Mouse (Mus musculus): ENCODE results near the gene Brox.

Gene Brox

DNA sequence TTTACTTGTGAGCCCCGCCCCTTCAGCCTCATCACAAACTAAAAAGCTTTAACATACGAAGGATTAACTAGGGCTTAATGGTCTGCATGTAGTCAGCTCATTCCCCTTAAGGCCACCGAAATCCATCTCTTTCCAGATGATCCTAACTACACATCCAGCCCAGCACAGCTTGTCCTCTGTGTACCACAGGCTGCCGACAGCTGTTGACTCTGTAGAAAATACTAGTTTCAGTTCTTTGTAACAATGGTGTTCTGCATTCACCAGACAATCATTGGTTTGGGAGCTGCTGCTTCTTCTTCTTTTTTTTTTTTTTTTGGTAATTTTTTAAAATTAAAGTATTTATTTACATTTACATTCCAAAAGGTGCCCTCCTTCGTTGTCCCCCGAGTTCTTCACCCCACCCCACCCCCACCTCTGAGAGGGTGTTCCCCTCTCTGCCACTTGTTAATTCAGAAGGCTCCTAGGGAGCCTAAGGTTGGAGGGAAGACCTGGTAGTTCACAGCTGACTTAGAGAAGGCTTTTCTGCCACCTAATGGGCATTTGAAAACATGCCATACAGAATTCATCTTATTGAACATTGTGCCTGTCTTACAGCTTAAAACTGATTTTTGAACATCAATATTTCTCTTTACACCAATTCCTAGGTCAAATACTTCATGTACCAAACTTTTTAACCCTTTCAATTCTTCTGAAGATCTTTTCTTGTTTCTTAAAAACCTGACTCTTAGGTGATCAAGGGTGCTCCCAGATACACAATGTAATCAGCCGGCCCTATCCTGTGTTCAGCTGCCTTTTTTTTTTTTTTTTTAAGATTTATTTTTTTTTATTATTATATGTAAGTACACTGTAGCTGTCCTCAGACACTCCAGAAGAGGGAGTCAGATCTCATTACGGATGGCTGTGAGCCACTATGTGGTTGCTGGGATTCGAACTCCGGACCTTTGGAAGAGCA lies 23.9 kb downstream of the Brox start:
- peak; percentile 23 for DNase-seq (ENCODE audit: extremely low read depth, insufficient read length, low spot score)

DNA sequence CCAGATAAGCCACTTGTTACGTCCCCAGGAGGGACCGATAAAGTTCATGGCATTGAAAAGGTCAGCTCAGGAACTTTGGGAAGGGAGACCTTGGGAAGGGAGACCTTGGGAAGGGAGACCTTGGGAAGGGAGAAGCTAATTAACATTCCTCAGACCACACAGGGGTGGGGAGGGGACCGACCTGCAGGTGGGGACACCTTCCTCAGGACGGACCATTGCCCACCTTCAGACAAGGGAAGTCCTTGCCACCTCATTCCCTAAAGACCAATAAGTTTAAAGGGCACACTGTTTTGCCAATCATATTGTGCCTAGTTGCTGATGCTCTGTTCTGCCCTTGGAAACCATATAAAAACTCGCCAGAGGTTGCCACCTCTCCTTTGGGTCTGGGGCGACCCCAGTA lies 29.4 kb downstream of the Brox start:
- DNase-seq (ENCODE audit: extremely low read depth, insufficient read length, low spot score), result no peak

DNA sequence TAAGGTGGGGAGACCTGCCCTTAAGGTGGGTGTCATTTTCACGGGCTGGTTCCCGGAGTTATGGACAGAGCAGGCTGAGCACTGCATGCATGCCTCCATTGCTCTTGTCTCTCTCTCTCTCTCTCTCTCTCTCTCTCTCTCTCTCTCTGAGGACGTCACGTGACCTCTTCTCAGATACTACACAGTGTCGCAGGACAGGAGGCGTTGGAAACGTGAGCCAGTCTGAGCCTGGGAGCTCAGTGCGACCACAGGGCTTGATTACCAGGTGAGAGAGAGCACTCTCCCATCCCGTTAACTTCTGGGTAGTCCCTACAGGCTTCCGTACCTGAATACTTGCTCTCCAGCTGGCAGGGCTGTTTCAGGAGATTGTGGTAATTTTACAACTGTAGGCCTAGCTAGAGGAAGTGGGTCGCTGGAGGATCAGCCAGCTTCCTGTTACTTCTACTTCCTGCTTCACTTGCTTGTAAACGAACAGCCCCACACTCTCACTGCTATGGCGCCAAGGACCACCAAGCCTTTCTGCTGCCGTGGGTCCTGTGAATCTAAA lies 31.1 kb downstream of the Brox start:
- DNase-seq (ENCODE audit: extremely low read depth, insufficient read length, low spot score), result no peak

DNA sequence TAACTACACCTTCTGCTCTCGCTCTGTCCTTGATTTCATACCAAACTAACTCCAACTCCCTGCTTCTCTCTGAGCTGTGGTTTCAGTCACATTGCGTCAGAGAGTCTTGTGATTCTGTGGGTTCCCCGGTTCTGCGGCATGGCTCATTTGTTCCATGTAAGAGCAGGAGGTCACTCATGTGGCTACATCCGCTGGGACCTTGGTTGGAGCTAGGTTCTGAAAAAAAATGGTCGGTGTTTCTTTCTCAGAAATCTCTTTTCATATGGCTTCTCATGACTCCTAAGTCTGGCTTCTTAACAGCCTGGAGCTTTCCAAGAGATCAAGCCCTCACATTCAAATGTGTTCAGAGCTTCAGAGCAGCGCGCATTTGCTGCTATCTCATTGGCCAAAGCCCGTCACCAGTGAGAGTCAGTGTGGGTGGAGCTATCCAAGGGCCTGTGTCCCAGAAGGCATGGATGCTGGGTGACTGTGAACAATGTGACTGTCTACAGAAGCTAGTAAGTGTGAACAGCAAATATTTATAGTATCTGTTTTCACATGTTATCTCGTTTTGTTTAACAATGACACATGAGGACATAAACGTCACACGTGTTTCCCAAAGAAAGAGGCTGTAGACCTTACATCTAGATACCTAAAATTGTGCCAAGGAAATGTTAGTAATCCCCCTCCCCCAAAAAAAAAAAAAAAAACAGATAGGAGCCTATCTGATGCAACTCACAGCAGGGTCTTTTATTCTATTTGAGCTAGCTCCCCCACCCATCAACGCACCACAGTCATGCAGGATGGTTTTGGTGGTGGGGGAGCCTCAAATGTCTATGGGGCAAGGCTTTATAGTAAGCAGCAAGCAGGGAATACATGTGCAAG lies 32.7 kb downstream of the Brox start:
- peak; percentile 60 for DNase-seq (ENCODE audit: extremely low read depth, insufficient read length, low spot score)

DNA sequence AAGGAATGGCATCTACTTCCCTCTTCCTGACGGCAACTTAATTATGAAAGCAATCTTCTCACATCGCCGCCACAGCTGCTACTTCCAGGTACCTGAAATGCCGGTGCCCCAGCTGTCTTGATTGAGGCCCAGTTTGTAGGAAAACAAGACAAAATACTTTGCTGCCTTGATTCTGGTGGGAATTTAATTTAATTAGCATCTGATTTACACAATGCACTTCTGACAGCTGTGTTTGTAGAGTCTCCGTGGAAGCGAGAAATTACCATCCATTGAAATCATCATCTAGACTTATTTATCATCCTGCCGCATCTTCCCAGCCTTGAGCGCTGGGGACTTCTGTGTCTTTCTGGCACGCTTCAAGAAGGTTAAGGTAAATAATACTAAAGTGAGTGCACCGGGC lies 44.5 kb downstream of the Brox start:
- DNase-seq (ENCODE audit: extremely low read depth, insufficient read length, low spot score), result no peak

DNA sequence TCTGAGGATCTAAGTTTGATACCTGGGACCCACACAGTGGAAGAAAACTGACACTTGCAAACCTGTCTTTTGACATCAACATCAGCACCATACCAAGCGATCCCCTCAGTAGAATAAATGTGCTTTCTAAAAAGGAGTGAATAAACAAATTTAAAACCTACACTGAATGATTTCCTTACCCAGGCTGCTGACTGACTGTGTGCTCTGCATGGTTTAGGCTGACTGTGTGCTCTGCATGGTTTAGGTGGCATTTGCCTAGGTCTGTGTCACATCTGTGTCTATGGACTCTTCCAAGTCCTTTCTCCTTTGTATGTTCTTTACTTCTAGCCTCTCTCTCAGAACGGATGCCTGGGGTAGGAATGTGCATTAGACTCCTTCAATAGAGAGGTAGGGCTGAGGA lies 45.3 kb downstream of the Brox start:
- DNase-seq (ENCODE audit: extremely low read depth, insufficient read length, low spot score), result no peak

DNA sequence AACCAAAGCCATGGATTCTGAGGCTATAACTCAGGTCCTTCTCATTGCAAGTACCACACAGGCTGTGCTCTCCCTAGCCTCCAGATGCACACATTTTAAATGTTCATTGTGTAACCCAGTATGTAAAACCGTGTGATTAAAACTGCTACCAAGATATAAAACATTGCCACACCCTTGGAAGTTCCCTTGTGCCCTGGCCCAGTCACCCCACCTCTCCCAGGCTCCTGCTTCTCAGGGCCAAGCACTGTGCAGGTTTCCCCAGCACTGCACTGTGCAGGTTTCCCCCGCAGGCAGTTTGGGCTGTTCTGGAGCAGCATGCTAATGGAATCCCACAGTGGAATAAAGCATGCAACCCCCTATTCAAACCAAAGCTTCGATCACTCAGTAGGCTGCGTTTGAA lies 46.5 kb downstream of the Brox start:
- no peak for DNase-seq (ENCODE audit: extremely low read depth, insufficient read length, low spot score)

DNA sequence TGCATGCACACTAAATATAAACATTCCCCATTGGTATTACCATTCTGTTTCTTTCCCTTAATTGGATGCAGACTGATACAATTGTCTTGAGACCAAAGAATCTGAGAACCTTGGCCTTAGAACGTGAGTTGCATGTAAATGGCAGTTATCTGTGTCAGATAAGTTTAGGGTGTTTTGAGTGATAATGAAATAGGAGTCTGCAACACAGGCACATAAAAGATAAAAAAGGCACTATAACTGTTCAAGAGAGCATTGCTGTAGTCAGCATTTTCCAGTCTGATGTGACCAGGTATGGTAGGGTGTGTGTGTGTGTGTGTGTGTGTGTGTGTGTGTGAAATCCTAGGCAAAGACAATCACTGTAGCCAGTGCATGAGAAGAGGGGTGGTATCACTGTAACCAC lies 48.9 kb downstream of the Brox start:
- DNase-seq (ENCODE audit: extremely low read depth, insufficient read length, low spot score), result no peak

DNA sequence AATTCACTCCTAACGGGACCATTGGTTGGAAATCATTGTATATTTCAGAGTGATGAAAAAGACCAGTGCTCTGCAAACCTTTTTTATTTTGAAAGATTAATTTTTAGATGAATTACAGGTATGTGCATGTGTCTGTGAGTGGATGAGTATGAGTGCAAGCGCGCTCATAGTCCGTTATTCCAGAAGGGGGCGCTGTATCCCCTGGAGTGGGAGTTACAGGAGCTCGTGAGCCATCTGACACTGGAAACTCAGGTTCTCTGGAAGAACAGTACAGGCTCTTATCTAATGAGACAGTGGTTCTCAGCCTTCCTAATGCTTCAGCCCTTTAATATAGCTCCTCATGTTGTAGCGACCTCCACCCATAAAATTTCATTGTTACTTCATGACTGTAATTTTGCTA lies 53.8 kb downstream of the Brox start:
- no peak for DNase-seq (ENCODE audit: extremely low read depth, insufficient read length, low spot score)

DNA sequence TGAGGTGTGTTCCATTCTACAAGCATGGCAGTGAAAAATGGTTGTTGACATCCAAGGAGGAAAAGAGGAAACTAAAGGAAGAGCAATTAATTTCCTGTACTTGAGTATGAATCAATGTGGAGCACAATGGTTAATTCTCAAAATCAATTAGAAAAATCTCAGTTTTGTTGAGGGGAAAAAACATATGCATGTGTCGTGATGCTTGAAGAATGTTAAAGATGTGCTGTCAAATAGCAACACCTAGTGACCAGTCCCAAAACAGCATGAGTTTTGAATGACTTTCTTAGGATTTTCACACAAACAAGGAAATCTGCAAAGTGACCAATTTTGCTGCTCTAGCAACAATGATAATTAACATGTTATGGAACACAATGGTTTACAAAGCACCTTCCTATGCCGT lies 59.2 kb downstream of the Brox start:
- DNase-seq (ENCODE audit: extremely low read depth, insufficient read length, low spot score), result no peak

DNA sequence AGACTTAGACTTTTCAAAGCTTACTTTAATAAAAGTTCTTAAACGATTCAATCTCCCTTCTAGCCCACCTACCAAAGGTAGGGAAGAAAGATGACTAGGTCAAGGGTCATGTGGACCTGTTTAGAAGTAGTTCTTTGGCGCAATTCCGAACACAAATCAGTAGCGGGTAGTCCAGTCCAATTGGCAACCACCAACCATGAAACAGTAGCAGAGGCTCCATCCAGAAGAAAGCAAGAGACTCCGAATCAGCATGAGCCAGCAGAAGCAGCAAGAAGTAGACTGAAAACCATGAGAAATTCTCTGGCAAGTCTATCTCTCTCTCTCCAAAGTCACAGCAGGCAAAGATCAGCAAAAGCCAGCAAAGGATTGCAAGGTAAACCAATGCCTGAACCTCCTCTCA lies 60.6 kb downstream of the Brox start:
- no peak for DNase-seq (ENCODE audit: extremely low read depth, insufficient read length, low spot score)

DNA sequence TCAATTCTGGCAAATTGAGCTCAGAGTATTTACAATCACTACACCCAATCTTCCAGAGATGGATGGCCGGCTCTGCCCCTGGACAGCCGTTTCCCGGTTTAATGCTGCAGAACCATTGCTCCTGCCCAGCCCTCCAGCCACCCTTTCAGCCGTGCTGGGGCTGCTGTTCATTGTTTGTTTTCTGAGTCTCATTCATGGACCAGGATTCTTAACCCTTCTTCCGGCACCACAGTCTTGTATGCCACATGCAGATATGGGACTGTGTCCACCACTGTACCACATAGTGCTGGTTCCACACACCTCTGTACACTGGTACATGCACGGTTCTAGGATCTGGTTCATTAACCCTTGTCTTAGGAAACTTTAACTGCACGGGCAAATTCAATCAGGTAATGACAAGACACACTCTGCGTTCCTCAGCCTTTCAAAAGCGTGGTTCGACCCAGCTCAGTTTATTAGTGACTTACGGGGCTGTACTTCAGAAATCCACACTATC lies 63.3 kb downstream of the Brox start:
- no peak for DNase-seq (ENCODE audit: extremely low read depth, insufficient read length, low spot score)

DNA sequence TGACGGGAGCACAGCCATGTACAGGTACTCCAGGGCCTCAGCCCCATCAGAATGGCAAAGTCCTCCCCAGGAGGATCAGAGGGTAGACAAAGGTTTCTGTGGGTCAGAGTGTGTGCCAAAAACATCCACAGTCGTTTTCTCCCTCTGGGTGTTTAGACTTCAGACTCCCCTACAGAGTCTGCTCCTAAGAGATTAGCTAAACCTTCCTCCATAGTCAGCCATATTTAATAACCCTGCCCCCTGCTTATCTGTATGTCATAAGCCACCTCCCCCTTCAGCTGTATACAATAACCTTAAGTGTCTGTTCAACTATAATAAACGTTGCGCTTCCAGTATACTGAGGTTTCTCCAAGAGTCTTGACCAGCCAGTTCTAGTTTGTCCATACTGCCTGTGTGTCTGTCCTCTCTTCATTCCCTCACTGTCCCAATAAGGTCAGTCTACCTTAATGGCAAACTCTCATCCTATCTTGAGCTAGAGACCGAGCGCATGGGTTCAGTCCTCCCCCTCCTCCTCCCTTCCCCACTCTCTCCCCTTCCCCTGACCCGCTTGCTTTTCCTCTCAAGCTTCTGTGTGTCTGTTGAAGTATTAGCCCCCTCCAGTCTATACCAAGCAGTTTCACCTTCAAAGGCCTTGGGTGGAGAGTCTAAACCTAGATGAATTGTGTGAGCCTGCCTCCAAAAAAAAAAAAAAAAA lies 63.9 kb downstream of the Brox start:
- no peak for DNase-seq (ENCODE audit: extremely low read depth, insufficient read length, low spot score)

DNA sequence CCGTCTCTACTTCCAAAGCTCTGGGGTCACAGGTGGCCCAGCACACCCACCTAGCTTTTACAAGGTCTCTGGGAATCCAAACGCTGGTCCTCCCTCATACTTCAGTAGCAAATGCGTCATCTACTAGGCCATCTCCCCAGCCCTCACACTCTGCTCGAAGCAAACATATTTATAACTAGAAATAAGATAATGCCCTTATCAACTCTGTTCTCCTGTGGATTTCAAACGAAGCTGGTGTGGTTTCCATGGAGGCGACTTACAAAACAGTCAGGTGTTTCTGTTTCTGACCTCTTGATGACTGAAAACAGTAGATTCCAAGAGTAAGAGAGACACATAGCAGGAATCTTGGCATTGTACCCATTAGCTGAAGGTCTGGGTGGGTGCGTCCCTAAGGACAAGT lies 69.6 kb downstream of the Brox start:
- no peak for DNase-seq (ENCODE audit: extremely low read depth, insufficient read length, low spot score)
